Mouse (Mus musculus) gastrocnemius, postnatal 4 days (tissue): ENCODE data around the gene Ccr2. TPM values are rescaled to one million over a fixed set of nuclear protein-coding genes. Genes with fewer than 3 reads are reported as not detected.
"Not testable (repeated sequence)": the region's sequence is repeated elsewhere in the genome, so short reads cannot be mapped to it uniquely, and the experiment has no call there.

Experiments used
- DNase-seq, 2 experiments: peaks; one replicate each; pipeline ENCODE4 v3.0.0; 2021 to 2022; ENCODE audit warnings: low spot score in 2 of 2, mixed read lengths in 2 of 2
- long read RNA-seq, 2 experiments: library from polyadenylated mRNA; stranded (forward); transcript quantifications; one replicate each; pipeline ENCODE4 v2.0.0; 2021
- total RNA-seq, 2 experiments: library from RNA; stranded (reverse); gene quantifications; 2 replicates each; pipeline ENCODE4 v1.2.3; 2021

Ccr2 gene
- 1 to 10 TPM in 1 of 2 experiments, under 1 TPM in 1; 0.98 to 1.2 TPM for total RNA-seq
- long read RNA-seq, experiment 1, result 0 reads
- long read RNA-seq, experiment 2, result 0 reads

DNA sequence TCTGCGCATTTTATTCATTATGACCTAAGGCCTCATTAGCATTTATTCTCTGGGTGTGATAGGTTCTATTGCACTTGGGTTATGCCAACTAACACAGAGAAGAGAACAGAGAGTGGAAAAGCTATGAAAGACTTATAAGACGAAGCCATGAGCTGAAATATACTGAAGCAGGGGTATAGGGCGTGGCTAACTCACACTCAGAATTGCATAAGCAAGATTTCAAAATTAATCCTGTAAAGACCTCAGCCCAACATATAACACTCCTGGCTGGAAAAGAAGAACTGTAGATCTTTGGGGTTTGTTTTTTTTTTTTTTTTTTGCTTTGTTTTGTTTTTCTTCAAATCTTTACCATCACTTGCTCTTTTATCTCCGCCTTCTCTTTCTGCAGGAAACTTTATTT, at the start of gene Ccr2:
Gene Ccr2, plus strand, starts transcription at position 228 of the 400 bp plus-strand sequence.
- DNase-seq, result no peak

DNA sequence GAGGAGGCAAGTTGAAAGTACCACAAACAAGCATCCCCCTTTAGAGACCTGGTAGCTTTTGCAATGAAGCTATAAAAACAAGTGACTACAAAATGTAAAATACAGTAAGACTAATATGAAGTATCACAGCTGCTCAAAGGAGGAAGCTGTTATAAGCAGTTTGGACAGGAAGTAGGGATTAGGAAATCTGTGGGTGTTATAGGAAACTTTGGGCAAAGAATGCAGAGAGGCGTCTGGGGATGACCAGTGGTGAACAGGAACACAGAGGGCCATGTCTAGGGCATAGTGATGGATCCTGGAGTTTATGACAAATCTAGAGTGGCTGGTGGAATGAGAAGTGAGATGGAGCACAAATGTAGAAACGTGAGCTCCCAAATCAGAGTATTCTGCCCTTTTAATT, 48.2 kb upstream of the Ccr2 start:
- no peak for DNase-seq

DNA sequence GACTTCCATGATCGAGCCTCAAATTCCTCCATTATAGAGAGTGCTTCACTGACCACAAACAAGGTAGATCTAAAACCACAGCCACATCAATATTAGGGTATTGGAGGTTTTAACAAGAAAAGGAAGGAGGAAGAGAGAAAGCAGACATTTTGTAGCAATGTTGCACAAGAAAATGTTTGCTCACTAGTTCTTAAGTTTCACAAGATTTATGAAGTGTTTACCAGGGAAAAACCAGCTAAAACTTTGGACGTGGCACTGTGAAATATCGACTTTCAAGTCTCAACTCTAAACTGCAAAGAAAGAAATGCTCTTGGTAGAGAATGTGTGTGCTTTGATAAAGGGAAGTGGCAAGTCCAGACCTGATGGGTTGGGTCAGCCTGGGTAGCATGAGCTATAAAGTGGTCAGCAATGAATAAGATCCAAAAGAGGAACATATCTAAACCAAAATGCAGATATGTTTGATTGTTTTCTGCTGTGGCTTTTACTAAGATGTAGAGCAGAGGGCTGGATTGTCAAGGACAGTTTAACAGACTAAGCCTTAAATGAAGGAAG, 45.5 kb upstream of the Ccr2 start:
- DNase-seq, result no peak

DNA sequence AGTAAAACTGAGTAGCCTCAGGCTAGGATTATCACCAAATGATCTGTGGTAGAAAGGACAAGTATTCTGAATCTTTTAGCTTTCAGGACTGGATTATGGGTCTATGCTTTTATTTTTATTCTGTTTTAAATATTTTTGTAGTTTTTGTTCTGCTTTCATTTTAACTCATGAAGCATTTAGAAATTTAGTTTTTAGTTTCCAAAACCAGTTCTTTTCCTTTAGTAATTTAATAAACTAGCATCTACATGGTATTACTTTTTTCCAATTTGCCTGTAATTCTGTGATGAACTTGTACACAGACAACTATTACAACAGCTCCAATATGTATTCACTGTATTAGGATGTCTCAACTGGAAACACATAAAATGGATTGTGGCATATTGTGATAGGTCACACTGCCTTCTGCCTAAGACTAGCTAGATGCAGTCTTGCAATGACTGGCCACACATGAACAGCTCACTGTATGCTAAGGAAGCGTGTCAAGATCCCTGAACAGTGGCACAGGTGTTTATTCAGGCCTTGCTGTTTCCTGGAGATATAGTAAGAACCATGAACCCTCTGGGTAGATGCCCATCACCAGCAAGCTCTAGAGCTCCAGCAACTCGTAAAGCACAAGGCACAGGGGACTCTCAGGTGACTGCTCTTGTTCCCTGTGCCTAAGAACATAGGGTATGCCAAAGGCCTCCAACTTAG, 41.9 kb upstream of the Ccr2 start:
- DNase-seq, result no peak

- not testable (repeated sequence) for DNase-seq
Measured at GRCm38 (mm10) chr9:124061474-124062432, 40.0 kb upstream of the Ccr2 start.

- no peak for DNase-seq
Measured at GRCm38 (mm10) chr9:124066572-124067103, 35.1 kb upstream of the Ccr2 start.

DNA sequence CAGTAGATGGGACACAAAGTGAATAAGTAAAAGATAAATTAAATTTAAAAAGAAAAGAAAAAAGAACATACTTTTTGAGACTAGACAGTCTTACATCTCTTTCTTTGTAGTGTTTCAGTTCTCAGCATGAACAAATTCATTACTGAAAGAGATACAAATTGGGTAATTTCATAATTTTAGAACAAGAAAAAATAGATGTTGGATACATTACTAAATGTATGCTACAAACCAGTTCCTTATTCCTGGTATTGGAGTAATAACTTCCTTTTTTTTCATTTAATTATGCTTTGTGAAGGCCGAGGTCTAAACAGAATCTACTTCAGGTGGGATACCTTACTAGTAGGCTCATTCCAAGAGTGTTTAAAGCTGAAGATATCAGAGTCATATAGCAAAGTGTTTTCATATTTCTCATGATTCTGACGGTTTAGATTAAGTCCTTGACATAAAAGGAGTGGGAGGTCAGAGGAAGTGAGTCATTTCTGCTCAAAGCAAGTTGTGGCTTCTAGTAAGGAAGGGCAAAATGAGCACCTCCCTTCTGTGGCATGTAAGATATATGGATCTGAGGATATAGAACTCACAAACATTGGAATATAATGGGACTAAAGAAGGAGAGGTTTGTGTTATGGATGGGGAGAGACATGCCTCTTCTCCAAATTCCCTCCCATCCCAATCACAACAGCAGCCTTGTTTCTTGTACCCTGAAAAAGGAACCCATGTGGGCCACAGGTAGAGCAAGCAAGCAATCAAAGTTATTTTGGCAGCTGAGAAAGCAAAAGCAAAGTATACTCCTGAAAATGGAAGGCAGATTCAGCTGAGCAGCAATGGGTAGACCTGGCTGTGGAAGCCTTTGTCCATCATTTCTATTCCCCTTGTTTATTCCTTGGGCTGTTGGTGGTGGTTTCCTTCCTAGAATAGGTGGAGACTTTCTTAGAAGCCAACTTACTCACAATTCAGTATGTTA, 33.4 kb upstream of the Ccr2 start:
- no peak for DNase-seq

GRCm38 (mm10) chr9:124071506-124071905, 30.2 kb upstream of the Ccr2 start:
- no peak for DNase-seq

DNA sequence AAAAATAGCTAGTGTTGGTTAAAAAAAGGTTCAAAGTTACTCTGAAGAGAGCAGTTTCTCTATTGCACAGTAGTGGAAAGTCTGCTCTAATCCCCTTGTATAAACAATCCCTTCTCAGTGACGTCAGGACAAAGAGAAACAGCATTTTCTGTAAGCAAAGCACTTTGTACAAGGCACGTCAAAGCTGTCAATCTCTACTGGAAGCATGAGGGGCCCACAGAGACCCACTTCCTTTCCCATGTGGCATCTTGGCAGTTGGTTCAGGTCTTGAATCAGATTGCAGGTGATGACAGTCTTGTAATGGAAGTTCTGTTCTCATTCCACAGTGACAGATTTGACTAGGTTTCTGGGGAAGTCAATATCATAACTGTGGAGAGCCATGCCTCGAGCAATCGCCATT, 21.9 kb upstream of the Ccr2 start:
- no peak for DNase-seq

DNA sequence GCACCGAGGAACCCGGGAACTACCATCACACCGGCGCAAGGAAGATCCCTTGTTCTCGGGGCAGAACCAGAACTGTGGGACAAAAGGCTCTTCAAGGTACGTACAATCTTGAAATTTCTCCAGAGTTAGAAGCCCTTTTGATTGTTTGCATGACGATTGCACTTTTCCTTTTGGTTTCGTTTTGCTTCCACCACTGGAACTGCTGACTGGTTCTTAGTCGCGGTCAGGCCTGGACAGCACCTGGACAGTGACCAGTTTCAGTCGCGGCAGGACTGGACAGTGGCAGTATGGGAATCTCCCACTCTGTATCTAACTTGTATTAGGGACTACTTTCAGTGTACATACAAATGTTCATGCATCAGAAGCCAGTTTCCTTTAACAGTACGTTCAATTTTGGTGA, 21.3 kb upstream of the Ccr2 start:
- not testable (repeated sequence) for DNase-seq

- no peak for DNase-seq
Measured at GRCm38 (mm10) chr9:124090441-124090840, 11.3 kb upstream of the Ccr2 start.

GRCm38 (mm10) chr9:124099127-124099526, 2.6 kb upstream of the Ccr2 start:
- no peak for DNase-seq

DNA sequence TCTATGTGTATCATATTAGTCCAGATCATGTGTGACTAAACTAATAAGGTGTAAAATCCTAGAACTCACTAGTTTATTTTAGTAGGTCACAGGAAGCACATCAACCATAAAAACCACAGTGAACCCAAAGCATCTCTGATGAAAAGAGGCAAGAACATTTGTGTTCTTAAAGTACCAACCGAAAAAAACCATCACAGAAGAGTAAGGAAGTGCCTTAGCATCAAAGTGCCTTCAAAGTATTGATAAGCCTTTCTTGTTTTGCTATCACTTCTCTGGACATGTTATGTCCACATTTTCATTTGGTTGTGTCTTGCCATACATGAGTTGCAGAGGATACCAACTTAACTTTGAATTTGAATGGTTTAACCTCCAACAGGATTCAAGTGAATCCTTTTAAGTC, 1.4 kb upstream of the Ccr2 start:
- no peak for DNase-seq

GRCm38 (mm10) chr9:124103199-124103598, 1.4 kb downstream of the Ccr2 start:
- DNase-seq, result no peak

DNA sequence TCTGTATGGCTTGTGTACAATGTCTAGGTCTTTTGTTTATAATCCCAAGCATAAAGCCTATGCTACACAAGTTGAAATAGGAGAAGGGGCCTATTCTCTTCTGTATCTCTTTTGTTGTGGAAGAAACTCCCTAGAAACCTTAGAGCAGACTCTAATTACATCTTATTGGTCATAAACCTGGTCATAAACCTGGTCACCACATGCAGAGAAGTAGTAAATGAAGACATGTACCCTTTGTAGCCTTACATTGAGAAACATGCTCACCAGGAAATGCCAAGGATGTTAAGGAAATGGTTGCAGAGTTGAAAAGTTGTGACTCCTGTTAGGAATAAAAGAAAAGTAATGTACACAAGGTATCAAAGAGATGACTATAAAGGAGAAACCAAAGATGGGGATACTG, 3.4 kb downstream of the Ccr2 start:
- no peak for DNase-seq

- DNase-seq, result no peak
Measured at GRCm38 (mm10) chr9:124107232-124107631, 5.5 kb downstream of the Ccr2 start.

DNA sequence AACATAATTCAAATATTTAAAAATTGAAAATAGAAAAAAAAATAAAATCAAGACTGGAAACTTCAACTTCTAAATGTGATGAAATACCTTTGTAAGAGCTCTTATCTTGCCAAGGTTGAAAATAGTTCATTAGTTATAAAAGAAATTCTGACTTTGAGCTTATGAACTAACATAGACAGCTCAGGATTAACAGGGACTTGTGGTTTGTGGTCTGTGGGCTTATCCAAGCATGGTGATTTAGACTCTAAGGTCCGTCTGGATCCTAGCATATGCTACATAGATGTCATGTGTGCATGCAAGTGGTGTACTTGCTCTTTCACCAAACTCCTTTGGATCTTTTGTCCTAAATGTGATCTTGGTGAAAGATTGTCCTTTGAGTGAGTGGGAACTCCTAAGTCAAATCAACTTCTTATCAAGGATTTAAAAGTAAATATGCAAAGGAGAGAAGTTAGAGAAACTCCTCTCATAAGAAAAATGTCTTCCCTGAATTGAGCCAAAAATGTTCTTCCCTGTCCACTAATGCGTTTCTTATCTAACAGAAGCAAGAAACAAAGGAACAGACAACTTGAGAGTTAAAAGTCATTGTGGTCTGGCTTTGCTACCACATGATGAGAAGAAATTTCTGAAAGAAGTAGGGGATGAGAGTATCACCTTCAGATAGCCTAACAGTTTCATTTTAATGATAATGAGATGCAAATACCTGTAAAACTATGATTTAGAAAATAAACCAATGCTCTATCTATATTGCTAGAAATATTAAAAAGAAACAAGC, 6.8 kb downstream of the Ccr2 start:
- DNase-seq, result no peak

DNA sequence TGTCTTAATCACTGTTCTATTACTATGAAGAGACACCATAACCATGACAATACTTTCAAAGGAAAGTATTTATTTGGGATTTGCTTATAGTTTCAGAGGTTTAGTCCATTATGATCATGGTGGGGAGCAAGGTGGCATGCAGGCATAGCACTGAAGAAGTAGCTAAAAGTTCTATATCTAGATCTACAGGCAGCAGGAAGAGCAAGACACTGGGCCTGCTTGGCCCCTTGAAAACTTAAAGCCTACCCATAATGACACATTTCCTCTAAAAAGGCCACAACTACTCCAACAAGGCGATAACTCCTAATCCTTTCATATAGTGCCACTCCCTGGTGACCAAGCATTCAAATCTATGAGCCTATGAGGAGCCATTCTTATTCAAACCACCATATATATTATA, 10.2 kb downstream of the Ccr2 start:
- no peak for DNase-seq

DNA sequence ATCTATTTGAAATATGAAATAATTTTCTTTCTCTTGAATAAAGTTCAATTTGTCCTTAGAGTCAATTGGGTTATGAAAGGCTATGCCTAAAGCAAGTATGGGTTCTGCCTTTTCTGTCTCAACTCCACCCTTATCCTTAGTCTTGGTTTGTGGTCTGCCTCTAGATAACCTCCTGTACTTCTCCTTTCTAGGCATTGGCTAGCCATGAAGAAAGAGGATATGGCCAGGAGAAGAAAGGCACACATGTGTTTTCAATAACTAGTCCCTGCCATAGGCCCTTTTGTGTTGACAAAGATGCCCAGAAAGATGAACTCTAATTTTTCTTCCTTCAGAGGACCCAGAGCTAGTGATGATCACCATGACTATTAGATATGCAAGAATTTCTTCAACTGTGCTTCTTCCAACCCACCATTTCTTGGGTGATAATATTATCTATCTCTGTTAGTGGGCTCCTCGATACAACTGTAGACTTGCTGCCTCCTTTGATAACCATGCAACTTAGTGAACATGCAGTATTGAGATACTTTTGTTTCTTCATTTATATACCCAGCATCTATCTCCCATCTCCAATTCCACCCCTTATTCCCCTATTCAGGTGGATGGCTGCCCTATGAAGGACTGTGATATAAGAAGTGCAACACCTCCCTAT, 11.0 kb downstream of the Ccr2 start:
- DNase-seq, result no peak
